Mouse (Mus musculus) myocyte (in vitro differentiated cells): Measurements from ENCODE around the gene Plxnd1.

Experiments used
- E2F4 ChIP-seq: IDR thresholded peaks from one replicate; pipeline ENCODE4 v1.6.1; 2011; ENCODE audit warnings: mild to moderate bottlenecking, control low read depth, moderate library complexity; ENCODE audit not compliant: insufficient read depth
- MAX ChIP-seq: IDR thresholded peaks from one replicate; pipeline ENCODE4 v1.6.1; 2011; ENCODE audit warnings: low read depth, mild to moderate bottlenecking, control low read depth
- POLR2A ChIP-seq: IDR thresholded peaks from one replicate; pipeline ENCODE4 v1.6.1; 2011; ENCODE audit warnings: low read depth, mild to moderate bottlenecking, control low read depth, moderate library complexity; ENCODE audit not compliant: insufficient read length
- POLR2AphosphoS2 ChIP-seq: IDR thresholded peaks from one replicate; pipeline ENCODE4 v1.6.1; 2011; ENCODE audit warnings: low read depth, control low read depth; ENCODE audit not compliant: insufficient read length
- TCF12 ChIP-seq: IDR thresholded peaks from one replicate; pipeline ENCODE4 v1.6.1; 2011; ENCODE audit warnings: mild to moderate bottlenecking, control low read depth; ENCODE audit not compliant: poor library complexity, insufficient read depth, severe bottlenecking
- TCF3 ChIP-seq: IDR thresholded peaks from one replicate; pipeline ENCODE4 v1.6.1; 2011; ENCODE audit warnings: low read depth, control low read depth; ENCODE audit not compliant: insufficient read length

DNA sequence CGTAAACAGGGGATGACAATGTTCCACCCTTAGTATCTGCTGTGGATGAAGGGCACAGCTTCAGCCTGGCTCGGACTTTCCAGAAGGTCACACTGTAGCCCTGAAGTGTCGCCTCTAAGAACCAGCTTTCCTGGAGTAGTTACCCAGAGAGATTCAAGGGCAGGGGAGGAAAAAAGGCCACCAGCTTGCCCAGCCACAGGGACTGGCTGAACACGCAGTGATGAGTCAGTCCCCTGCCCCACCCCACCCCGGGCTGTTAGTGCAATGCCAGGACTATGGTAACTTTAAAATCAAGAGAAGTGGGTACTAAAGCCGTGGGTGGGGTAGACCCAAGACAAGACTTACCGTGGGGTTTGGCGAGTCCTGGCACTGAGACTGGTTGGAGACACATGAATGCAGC is 19.2 kb downstream of the Plxnd1 start:
- TF ChIP-seq MAX (no peak), POLR2A (no peak), TCF3 (no peak), POLR2AphosphoS2 (no peak), E2F4 (no peak), TCF12 (no peak)
